Mouse (Mus musculus) neural tube, embryonic 13.5 days (tissue): Measurements from ENCODE around the gene Creb1. TPM values are rescaled to one million over a fixed set of nuclear protein-coding genes. Genes with fewer than 3 reads are reported as not detected.
"Not testable (repeated sequence)": the region's sequence is repeated elsewhere in the genome, so short reads cannot be mapped to it uniquely, and the experiment has no call there.

Source experiments
- ATAC-seq: fragments of 200-750 bp; cut with Nextera tagmentation; 2 replicates; pipeline ENCODE4 v1.8.0; 2017; ENCODE audit warnings: low read depth, mild to moderate bottlenecking, moderate TSS enrichment, moderate library complexity
- H3K27ac ChIP-seq: fragments of 300-500 bp; sonication (generic); replicated peaks from 2 replicates; pipeline ENCODE4 v1.5.1; 2015; ENCODE audit warnings: moderate library complexity, mild to moderate bottlenecking, inconsistent platforms
- H3K27me3 ChIP-seq: fragments of 300-500 bp; sonication (generic); 2 replicates; pipeline ENCODE4 v1.6.1; 2015; ENCODE audit warnings: mild to moderate bottlenecking, inconsistent platforms
- H3K36me3 ChIP-seq: fragments of 300-500 bp; sonication (generic); 2 replicates; pipeline ENCODE4 v1.6.1; 2015; ENCODE audit warnings: mild to moderate bottlenecking, inconsistent platforms
- H3K4me1 ChIP-seq: fragments of 300-500 bp; sonication (generic); replicated peaks from 2 replicates; pipeline ENCODE4 v1.6.1; 2015; ENCODE audit warnings: inconsistent platforms
- H3K4me2 ChIP-seq: fragments of 300-500 bp; sonication (generic); 2 replicates; pipeline ENCODE4 v1.6.1; 2015; ENCODE audit warnings: inconsistent platforms, mild to moderate bottlenecking, moderate library complexity
- H3K4me3 ChIP-seq: fragments of 300-500 bp; sonication (generic); 2 replicates; pipeline ENCODE4 v1.5.1; 2015; ENCODE audit warnings: mild to moderate bottlenecking, inconsistent platforms
- H3K9ac ChIP-seq: fragments of 300-500 bp; sonication (generic); 2 replicates; pipeline ENCODE4 v1.6.1; 2015; ENCODE audit warnings: moderate library complexity, mild to moderate bottlenecking, inconsistent platforms
- H3K9me3 ChIP-seq: fragments of 300-500 bp; sonication (generic); 2 replicates; pipeline ENCODE4 v1.6.1; 2016; ENCODE audit warnings: inconsistent platforms
- WGBS: fragments of 180-500 bp; shearing (Covaris S2); methylation state at CpG from one replicate; pipeline ENCODE4 v1.1.7; 2015; 5-methylcytosine and 5-hydroxymethylcytosine counted together
- polyA plus RNA-seq: library from polyadenylated mRNA; unstranded; fragments of >200 nt; fragmentation: Nextera tagmentation; extraction: Ambion mirVana; gene quantifications from 2 replicates; pipeline ENCODE4 v1.2.1, GENCODE M21; 2015

Gene Creb1
- polyA plus RNA-seq, 1 experiment from 2014 or later: 32.0 TPM

GRCm38 (mm10) chr1:64633237-64633636 is 100.8 kb downstream of the Creb1 start:
- WGBS: 80% methylated on average over 3 of the region's 3 CpGs
- ATAC-seq: no peak

DNA sequence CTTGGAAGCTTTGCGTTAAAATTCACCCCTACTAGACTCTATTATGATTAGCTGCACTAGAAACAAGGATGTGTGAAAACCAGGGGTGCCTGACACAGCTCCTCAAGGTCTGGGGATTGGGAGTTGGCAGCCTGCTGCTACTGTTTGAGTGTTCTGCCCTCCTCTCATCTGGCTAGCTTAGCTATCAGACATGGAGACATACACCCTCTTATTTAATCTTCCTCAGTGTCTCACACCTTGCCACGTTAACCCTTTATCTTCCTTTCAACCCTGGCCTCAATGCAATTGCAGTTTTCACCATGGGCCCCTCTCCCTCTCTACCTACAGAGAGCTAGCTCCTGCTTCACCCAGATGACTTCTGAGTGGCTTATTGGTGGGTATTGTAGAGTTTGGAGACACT is 103.2 kb downstream of the Creb1 start:
- ATAC-seq: no peak
- Histone ChIP-seq H3K27me3 (no peaks in the 10 kb centered on the region), H3K9ac (no peak overlapping the region), H3K36me3 (no peaks in the 10 kb centered on the region), H3K4me1 (no peaks in the 10 kb centered on the region), H3K4me3 (no peak overlapping the region), H3K27ac (no peak overlapping the region), H3K9me3 (no peaks in the 10 kb centered on the region), H3K4me2 (no peak overlapping the region)
- 66% methylated on average over 2 of the region's 2 CpGs for WGBS

More at GRCm38 (mm10) chr1:64633237-64633636, 100.8 kb downstream of the Creb1 start:
- H3K4me3 ChIP-seq: no peak overlapping the region
- no peak overlapping the region for H3K9ac ChIP-seq
- no peaks in the 10 kb centered on the region for H3K36me3 ChIP-seq
- H3K27ac ChIP-seq: no peak overlapping the region
- no peak overlapping the region for H3K4me2 ChIP-seq
- no peaks in the 10 kb centered on the region for H3K4me1 ChIP-seq
- H3K9me3 ChIP-seq: no peaks in the 10 kb centered on the region
- no peaks in the 10 kb centered on the region for H3K27me3 ChIP-seq

- H3K27me3 ChIP-seq: no peaks in the 10 kb centered on the region
- H3K27ac ChIP-seq: no peak overlapping the region
- no peaks in the 10 kb centered on the region for H3K36me3 ChIP-seq
- H3K9ac ChIP-seq: no peak overlapping the region
- no peaks in the 10 kb centered on the region for H3K9me3 ChIP-seq
- ATAC-seq: no peak
- no peak overlapping the region for H3K4me2 ChIP-seq
- H3K4me3 ChIP-seq: no peak overlapping the region
- 90% methylated on average over 6 of the region's 6 CpGs for WGBS
- no peaks in the 10 kb centered on the region for H3K4me1 ChIP-seq
Observed at GRCm38 (mm10) chr1:64639279-64639678, 106.8 kb downstream of the Creb1 start.

GRCm38 (mm10) chr1:64641069-64641468 is 108.6 kb downstream of the Creb1 start:
- Histone ChIP-seq H3K36me3 (no peaks in the 10 kb centered on the region), H3K27ac (no peak overlapping the region), H3K27me3 (no peaks in the 10 kb centered on the region), H3K9ac (no peak overlapping the region), H3K4me2 (no peak overlapping the region), H3K9me3 (no peaks in the 10 kb centered on the region), H3K4me3 (no peak overlapping the region), H3K4me1 (no peaks in the 10 kb centered on the region)
- WGBS: 90% methylated on average over 6 of the region's 6 CpGs
- ATAC-seq: no peak

DNA sequence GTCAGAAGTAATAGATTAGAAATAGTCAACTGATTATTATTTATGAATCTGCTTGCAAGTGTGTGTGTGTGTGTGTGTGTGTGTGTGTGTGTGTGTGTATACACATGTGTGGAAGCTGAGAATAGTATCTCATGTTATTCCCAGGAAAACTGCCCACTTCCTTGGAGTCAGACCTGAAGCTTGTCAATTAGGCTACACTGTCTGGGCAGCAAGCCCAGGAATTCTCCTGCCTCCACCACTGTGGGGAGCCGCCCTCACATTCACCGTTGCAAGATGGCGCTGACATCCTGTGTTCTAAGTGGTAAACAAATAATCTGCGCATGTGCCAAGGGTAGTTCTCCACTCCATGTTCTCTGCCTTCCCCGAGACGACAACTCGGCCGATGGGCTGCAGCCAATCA is 110.1 kb downstream of the Creb1 start:
- H3K4me2 ChIP-seq, H3K9ac ChIP-seq, H3K36me3 ChIP-seq, ATAC-seq, H3K27ac ChIP-seq, H3K9me3 ChIP-seq, H3K4me1 ChIP-seq, H3K4me3 ChIP-seq, H3K27me3 ChIP-seq: not testable (repeated sequence)
- 96% methylated on average over 8 of the region's 8 CpGs for WGBS

DNA sequence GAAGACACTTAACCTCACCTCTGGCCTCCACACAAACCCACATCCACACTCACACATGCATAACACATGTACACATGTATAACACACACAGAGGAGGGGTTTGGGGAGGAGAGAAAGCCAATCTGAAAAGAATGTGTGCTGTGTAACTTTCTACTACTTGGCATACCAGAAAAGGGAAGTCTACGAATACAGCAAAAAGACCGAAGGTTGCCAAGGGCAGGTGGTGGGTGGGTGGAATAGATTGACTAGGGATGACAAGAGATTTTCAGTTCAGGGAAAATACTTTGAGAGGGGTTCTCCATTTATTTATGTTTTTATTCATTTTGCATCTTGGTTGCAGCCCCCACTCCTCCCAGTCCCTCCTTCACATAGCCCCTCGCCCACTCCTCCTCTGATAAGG is 112.1 kb downstream of the Creb1 start:
- no peak overlapping the region for H3K27ac ChIP-seq
- H3K4me3 ChIP-seq: no peak overlapping the region
- WGBS: 95% methylated on average over 3 of the region's 3 CpGs
- no peaks in the 10 kb centered on the region for H3K27me3 ChIP-seq
- H3K36me3 ChIP-seq: no peaks in the 10 kb centered on the region
- no peak overlapping the region for H3K9ac ChIP-seq
- H3K4me2 ChIP-seq: no peak overlapping the region
- no peak for ATAC-seq
- H3K4me1 ChIP-seq: no peaks in the 10 kb centered on the region
- H3K9me3 ChIP-seq: no peaks in the 10 kb centered on the region

DNA sequence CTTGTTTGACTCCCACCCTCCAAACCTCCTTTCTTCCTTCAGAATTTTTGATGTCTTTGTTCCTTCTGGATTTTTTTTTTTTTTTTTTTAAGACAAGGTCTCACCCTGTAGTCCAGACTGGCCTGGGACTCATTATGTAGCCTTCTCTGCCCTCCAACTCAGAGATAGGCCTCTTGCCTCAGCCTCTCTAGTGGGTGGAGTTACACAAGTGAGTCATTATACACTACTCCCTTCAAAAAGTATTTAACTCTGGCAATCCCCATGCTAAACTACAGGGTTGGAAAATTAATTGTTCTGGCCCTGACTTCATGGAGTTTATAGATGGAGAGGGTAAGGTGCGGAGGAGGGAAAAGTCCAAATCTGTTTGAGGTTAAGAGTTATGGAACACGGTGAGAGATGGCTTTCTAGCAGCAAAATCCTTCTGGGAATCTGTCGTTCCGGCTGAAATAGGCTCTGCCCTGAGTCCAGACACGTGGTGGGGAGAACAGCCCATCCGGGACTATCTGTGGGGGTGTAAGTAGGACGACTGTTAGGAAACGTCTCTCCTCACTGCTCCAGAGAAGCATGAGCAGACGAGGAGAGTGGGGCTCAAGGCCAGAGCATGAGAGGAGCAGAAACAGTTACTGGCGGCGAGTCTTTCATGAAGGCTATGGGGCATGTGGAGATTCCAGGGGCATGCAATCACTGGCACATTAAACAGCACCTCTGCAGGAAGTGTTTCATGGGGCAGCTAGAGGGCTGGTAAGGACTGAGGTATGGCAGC is 117.1 kb downstream of the Creb1 start:
- Histone ChIP-seq H3K4me3 (no peak overlapping the region), H3K9ac (no peak overlapping the region), H3K9me3 (no peaks in the 10 kb centered on the region), H3K4me2 (no peak overlapping the region), H3K36me3 (no peaks in the 10 kb centered on the region), H3K27me3 (no peaks in the 10 kb centered on the region), H3K27ac (no peak overlapping the region), H3K4me1 (no peaks in the 10 kb centered on the region)
- ATAC-seq: no peak
- 79% methylated on average over 11 of the region's 11 CpGs for WGBS

DNA sequence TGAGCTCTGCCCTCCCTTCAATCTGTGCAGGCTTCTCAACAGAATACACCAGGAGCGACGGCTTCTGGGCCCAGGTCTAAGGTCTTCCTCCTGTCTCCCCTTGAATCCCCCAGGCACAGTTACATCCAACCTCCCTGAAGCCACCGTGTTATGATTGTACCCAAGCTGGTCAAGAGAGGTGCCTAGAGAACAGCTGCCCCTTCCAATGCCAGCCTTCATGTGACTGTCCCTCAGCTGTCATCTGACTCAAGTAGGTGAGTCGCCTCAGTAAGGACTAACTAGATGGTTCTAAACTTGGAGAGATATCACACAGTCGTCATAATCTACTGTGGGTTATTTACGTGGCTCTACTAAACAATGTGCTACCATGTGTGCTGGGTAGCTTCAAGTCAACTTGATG is 121.3 kb downstream of the Creb1 start:
- Histone ChIP-seq H3K4me1 (no peaks in the 10 kb centered on the region; the same call in 1 of the 2 replicates), H3K4me2 (no peak overlapping the region), H3K36me3 (no peaks in the 10 kb centered on the region), H3K9me3 (no peaks in the 10 kb centered on the region), H3K27ac (no peak overlapping the region), H3K9ac (no peak overlapping the region), H3K27me3 (no peaks in the 10 kb centered on the region), H3K4me3 (no peak overlapping the region)
- WGBS: 94% methylated on average over 6 of the region's 6 CpGs
- no peak for ATAC-seq

Other genes with a start within 250 kb of the Creb1 start
- 15.6 and 20.4 TPM in 2 replicates for gene Mettl21a, start 84.6 kb downstream of the Creb1 start, polyA plus RNA-seq
- gene Ccnyl1, start 157.8 kb downstream of the Creb1 start, polyA plus RNA-seq: 3.2 and 3.8 TPM in 2 replicates
- 0.20 and 0.21 TPM in 2 replicates for gene Fzd5, start 205.1 kb downstream of the Creb1 start, polyA plus RNA-seq